Mouse (Mus musculus) naive thymus-derived CD4-positive, alpha-beta T cell, adult 2 months (primary cell): Measurements from ENCODE around the gene Olfr784.
"Not testable (repeated sequence)": the region's sequence is repeated elsewhere in the genome, so short reads cannot be mapped to it uniquely, and the experiment has no call there.

Source experiments
- DNase-seq: peaks from one replicate; pipeline ENCODE4 v3.0.0-alpha.2; 2011; ENCODE audit warnings: low read depth

Gene Olfr784

GRCm38 (mm10) chr10:129383783-129384182 lies at the start of gene Olfr784:
TSS of gene Olfr784 (plus strand) at chr10:129384083.
- DNase-seq, result no peak

DNA sequence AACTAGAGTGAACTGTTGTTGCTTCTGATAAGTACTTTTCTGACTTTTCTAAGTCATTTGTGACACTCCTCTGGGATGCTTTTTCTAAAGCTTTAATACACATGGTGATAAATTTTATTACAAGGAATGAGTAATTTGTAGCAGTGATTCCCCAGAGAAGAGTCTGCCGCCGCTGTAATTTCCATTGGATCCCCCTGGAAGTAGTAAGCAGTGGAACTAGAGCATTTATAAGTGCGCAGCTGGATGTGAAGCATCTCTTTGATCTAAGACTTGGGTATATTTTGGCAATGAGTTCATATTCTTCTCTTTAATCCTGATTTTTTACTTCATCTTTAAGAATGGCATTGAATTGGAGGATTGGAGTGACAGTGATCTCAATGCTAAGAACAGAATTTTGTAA lies 35.3 kb upstream of the Olfr784 start, which contains the start of gene Olfr782:
Gene Olfr782 (plus strand): TSS at position 301 of the 400 bp plus-strand sequence.
- DNase-seq, result no peak

GRCm38 (mm10) chr10:129352475-129352874 lies 31.4 kb upstream of the Olfr784 start:
- DNase-seq, result not testable (repeated sequence)

GRCm38 (mm10) chr10:129356496-129356895 lies 27.4 kb upstream of the Olfr784 start:
- not testable (repeated sequence) for DNase-seq

DNA sequence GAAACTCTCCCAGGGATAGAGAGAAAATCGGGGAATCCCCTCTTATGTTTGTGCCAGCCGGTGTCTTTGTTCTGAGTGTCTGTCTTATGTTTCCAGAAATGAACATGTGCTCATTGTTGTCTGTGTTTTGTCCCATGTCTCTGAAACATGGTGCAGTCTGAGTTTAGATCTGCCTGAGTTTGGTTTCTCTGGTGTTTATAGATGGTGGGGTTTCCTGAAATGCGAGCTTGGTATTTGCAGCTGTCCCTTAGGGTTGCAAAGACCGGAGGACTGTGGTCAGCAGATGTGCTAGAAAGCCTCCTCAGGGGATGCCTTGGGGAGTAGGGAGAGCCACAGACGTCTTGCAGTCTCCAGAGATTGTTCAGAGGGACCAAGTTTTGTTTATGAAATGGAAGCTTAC lies 26.6 kb upstream of the Olfr784 start:
- no peak for DNase-seq

- not testable (repeated sequence) for DNase-seq
These were observed 9.8 kb upstream of the Olfr784 start for GRCm38 (mm10) chr10:129374051-129374450.

DNA sequence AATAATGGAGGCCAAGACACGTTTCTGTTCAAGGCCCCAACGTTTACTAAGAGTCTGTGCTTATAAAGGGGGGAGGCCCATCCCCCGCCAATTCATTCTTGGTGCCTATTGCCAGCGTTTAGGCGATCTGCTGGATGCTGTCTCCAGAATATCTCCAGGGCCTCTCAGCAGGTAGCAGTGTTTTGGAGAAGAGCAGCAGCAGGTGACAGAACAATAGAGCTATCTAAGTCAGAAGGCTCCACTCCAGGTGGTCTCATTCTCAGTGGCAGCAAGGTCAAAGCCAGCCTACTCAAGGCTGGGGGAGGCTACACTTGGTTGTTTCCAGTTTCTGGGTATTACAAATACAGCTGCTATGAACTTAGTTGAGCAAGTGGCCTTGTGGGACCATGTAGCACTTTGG lies 17.0 kb downstream of the Olfr784 start:
- DNase-seq, result no peak

DNA sequence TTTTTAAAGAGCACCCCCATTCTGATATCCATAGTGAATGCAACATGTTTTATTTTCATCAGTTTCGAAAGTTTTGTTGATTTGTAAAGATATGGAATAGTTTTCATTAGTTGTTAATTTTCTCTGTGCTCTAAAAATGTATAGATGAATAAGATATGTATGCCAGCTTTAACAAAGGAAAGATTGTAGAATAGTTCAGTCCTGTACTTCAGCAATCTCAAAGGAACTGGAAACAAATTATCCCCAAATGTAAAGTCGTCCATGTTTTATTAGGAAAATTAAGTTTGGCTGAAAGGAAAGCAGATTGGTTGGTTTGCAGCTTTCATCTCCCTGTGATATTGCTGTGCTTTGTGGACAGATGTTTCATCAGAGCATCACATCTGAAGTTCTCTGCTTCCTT lies 21.2 kb downstream of the Olfr784 start, which contains the start of gene Olfr785:
Gene Olfr785 (plus strand): TSS at position 301 of the 400 bp plus-strand sequence.
- DNase-seq, result no peak

DNA sequence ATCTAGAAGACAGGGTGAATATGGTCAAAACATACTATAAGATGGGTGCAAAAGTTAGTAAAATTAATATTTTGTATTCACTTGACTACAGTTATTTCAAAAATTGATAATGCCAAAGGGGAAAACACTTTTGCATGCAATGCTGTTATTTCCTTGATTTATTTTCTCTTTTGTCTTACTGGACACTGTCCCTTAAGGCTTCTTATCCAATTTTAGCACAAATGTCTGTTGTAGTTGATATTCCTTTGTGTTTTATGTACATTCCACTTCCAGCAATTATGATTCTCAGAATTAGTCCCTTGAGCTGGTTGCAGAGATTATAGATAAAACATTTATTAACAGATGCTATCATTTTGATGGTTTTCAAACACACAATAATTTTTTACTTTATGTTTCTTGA lies 43.1 kb downstream of the Olfr784 start, which contains the start of gene Olfr786:
Gene Olfr786 (plus strand): TSS at position 301 of the 400 bp plus-strand sequence.
- DNase-seq, result no peak
